Mouse (Mus musculus) embryonic fibroblast, embryonic 13.5 days (primary cell): ENCODE measurements around the gene Hist1h2ag.
"Not testable (repeated sequence)": the region's sequence is repeated elsewhere in the genome, so short reads cannot be mapped to it uniquely, and the experiment has no call there.

ENCODE experiments used
- CTCF ChIP-seq: IDR thresholded peaks from 2 replicates; pipeline ENCODE4 v1.5.1; 2011; ENCODE audit warnings: mild to moderate bottlenecking, control low read depth, low read length, moderate library complexity, borderline replicate concordance; ENCODE audit not compliant: insufficient read depth
- POLR2A ChIP-seq: IDR thresholded peaks from 2 replicates; pipeline ENCODE4 v1.6.1; 2011; ENCODE audit warnings: low read depth, mild to moderate bottlenecking, control low read depth, low read length, moderate library complexity

DNA sequence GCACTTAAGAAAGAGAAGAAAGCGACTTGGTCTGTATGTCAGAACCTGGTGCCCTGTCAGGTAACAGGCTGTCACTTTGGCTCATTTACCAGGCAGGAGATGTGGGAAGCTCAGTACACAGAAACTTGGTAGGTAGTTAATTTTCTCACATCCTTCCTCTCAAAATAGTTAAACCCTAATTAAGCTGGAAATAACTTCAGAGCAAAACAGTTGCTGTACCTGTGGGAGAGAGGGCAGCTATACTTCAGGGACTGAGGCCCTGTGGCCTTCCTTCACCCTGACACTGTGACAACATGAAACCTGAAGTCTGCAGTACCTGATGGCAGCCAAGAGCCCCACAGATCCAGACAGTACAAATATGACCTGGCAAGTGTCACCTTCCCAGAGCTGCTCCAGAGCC is 41.4 kb upstream of the Hist1h2ag start, which contains the start of gene Vmn1r188:
- not testable (repeated sequence) for TF ChIP-seq POLR2A, CTCF
